Mouse (Mus musculus): ENCODE measurements around the gene Wwp2. TPM values are rescaled to one million over a fixed set of nuclear protein-coding genes. Genes with fewer than 3 reads are reported as not detected.

Wwp2 gene
- total RNA-seq, 2 experiments from 2014 or later, result 114 to 192 TPM

DNA sequence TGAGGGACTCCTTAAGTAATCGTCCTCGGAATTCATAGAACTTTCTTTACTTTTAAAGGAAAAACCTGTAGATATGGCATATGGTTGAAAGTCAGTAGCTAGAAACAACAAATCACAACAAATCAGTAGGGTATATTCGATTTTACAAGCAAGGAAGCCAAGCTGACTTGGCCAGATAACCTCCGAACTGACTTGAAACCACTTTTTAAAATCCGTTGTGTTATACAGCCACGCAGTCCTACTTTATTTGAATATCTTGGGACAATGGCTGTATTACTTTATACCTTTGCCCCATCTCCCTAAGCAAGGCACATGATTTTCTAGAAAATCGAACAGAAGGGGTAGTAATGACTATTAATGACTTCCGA, 11.0 kb upstream of the Wwp2 start:
- no peak for ATAC-seq (replicated peaks; ENCODE audit: low FRiP score, poor library complexity, severe bottlenecking)

DNA sequence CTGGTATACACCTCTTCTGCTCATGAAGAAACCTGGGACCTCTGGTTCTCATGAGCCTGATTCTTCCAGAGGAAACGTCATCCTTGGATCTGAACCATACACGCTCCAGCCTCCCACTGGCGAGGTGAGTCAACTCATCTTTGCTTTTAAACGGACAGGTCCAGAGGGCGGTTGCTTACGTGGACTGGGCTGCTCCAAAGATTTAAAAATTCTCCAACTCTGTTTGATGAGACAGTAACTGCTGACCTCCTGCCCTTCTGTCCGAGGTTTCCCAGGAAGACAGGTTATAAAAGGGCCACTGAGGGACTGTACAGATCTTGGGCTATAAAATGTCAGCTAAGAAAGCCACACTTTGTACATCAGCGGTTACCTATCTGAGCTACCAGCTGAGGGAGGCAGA, 5.3 kb upstream of the Wwp2 start:
- no peak for ATAC-seq (replicated peaks; ENCODE audit: low FRiP score, poor library complexity, severe bottlenecking)

DNA sequence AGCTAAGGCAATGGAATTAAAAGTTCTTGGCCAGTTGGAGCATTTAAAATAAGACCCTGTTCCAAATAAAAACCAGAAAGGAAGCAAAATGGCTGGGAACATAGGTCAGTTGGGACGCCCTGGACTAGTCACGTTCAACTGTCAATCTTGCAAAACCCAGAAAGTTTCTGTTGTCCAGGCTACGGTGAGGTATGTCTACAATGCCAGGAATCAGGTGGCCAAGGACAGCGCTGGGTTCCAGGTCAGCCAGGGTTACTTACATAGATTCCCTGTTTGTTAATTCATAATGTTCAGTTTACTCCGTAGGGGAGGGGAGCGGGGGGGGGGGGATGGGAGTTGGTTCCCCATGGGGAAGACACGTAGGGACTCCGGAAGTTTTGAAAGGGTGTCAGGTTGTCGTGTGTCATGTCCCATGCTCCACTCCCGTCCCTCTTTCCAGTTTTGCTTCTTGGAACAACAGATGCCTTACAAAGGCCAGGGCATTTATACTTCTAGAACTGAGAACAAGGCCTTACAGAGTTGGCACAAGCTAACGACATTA, 674 bp upstream of the Wwp2 start:
- no peak for ATAC-seq (replicated peaks; ENCODE audit: low FRiP score, poor library complexity, severe bottlenecking)

DNA sequence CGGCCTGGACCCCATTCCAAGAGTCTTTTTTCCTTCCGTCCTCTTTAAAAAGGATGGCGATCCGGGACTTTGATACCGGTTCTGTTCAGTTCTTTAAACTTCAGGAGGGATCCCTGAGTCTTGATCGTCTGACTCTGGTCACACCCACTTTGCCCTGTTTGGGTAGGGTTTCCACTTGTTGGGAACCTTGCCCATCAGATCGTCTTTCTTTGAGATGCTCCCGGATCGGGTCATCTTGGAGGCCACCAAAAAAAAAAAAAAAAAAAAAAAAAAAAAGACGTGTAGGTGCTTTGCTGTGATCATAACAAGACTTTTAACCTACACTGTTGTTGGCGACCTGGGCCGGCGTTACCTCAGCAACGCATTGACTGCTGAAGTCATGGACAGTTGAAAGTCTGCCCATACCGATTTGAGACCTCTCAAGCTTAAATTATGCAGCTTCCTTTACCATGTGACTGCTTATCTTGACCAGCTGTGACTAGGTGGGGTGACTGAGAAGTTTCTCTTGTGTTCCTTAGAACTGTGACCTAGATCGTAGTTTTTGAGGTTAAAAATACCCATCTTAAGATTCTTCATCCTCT, 766 bp downstream of the Wwp2 start:
- peak; percentile 84 for ATAC-seq (replicated peaks; ENCODE audit: low FRiP score, poor library complexity, severe bottlenecking)

DNA sequence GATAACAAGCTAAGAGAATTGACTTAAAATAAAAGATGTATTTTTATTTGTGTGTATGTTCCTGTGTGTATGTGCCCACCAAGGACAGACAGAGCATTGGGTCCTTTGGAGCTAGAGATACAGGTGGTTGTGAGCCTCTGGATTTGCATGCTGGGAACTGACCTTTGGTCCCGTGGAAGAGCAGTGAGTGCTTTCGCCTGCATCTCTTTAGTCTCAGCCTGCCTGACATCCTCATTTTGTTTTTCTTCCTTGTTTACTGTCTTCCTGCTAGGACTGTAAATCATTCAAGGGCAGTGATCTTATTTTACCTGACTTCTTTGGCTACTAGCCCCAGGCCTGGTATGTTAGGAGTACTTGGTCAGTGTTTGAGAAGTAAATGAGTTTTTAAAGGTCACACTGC, 1.5 kb downstream of the Wwp2 start:
- ATAC-seq (replicated peaks; ENCODE audit: low FRiP score, poor library complexity, severe bottlenecking), result peak; percentile 11; the same call in 1 of the 2 replicates

DNA sequence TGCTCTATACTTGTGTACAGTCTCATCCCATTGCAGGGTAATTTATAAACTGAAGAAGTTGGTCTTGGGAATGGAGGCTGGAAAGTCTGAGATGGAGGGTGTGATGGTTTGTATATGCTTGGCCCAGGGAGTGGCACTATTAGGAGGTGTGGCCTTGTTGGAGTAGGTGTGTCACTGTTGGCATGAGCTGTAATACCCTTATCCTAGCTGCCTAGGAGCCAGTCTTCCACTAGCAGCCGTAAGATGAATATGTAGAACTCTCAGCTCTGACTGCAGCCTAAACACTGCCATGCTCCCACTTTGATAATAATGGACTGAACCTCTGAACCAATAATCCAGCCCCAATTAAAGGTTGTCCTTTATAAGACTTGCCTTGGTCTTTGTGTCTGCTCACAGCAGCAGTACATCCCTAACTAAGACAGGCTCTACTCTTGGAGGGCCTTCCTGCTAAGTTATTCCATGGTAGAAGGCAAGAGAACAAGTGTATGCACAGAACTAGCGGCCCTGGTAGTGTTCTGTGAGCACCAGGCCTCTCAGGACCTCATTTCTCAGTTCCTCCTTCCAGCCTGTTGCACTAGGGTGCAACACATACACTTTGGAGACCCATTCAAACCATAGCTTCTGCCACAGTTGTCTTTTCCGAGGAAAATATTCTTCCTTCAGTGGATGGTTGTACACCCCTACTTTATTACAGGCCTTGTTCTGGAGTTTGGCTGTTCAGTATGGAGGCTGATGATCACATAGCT, 3.9 kb downstream of the Wwp2 start:
- peak; percentile 61 for ATAC-seq (replicated peaks; ENCODE audit: low FRiP score, poor library complexity, severe bottlenecking)

DNA sequence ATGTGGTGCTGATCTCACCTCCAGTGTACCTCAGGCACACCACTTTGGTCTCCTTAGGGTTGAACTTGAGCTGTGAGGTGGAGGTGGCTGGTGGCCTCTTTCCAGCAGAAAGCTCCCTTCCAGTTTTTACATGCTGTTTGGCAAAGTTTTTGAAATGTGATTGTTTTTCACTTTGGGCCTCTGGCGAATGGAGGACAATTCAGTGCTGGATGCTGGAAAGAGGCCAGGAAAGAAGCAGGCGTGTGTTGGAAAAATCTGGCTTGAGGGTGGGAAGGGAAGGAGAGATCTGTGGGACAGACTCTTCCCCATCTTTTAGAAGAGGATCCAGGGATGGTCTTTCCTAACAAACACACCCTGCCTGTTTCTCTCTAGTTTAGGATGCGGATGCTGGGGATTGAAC, 8.5 kb downstream of the Wwp2 start:
- no peak for ATAC-seq (replicated peaks; ENCODE audit: low FRiP score, poor library complexity, severe bottlenecking)

DNA sequence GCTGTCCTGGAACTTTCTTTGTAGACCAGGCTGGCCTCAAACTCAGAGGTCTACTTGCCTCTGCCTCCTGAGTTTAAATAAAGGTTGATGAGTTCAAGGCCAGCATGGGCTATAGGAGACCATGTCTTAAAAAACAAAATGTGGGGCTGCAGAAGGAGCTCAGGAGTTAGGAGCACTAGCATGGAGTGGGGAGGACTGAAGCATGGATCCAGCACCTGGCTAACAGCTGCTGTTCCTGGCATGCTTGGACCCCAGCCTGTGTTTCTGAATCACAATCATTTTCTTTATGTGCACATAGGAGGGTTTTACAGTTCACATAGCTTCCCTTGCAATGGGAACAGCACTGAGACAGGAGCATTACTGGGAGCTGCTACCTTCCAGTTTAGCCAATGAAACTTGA, 11.5 kb downstream of the Wwp2 start:
- no peak for ATAC-seq (replicated peaks; ENCODE audit: low FRiP score, poor library complexity, severe bottlenecking)

DNA sequence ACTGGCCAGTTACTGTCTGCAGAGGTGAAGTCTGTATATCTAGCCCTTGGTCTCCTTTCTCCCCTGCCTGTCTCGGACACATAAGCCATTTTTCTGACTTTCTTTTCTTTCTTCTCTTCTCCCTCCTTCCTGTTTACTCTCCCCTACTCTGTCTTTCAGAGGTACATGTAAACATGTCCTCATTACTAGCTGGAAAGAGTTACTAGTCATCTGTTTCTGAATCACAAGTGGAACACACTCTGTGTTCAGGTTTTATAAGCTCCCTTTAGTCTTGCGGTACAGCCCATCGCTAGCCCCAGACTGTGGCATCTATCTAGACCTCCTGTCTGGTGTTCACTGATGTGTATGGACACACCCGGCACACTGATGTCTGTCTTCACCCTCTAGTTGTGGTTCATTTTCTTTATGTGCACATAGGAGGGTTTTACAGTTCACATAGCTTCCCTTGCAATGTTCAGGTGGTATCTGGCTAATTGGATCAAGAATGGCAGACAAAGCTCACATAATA, 12.3 kb downstream of the Wwp2 start:
- peak; percentile 66 for ATAC-seq (replicated peaks; ENCODE audit: low FRiP score, poor library complexity, severe bottlenecking)

DNA sequence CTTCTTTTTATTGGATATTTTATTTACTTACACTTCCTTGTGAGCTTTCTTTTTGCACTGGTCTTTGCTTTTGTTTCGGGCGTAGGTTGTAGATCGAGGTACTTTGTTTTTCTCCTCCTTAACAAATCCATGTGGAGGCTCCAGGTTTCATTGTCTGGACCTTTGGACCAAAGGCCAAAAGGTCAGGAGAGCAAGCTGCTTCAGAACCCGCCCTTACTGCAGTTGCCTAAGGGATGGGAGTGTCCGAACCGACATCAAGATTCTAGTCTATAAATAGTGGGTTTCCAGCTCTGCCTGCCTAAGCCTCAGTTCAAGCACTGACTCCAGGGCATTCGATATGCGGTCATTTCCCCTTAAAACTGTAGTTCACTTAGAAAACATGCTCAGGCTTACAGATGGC, 13.0 kb downstream of the Wwp2 start:
- ATAC-seq (replicated peaks; ENCODE audit: low FRiP score, poor library complexity, severe bottlenecking), result no peak

DNA sequence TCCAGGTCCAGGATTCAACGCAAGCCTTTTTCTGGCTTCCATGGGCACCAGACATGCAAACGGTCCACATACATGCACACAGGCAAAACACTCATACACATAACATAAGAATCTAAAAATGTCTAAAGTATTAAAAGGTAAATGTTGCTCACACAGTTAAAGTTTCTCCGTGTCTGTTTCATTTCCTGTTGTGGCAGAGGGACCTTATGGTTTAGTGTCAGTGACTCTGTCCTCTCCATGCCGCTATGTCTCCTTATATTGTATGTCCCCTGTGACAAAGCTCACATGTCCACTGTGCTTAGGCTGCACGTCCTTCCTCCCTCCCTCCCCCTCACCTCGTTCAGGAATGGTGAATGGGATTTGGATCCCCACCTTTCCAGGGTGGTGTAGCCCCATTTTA, 13.5 kb downstream of the Wwp2 start:
- ATAC-seq (replicated peaks; ENCODE audit: low FRiP score, poor library complexity, severe bottlenecking), result no peak

DNA sequence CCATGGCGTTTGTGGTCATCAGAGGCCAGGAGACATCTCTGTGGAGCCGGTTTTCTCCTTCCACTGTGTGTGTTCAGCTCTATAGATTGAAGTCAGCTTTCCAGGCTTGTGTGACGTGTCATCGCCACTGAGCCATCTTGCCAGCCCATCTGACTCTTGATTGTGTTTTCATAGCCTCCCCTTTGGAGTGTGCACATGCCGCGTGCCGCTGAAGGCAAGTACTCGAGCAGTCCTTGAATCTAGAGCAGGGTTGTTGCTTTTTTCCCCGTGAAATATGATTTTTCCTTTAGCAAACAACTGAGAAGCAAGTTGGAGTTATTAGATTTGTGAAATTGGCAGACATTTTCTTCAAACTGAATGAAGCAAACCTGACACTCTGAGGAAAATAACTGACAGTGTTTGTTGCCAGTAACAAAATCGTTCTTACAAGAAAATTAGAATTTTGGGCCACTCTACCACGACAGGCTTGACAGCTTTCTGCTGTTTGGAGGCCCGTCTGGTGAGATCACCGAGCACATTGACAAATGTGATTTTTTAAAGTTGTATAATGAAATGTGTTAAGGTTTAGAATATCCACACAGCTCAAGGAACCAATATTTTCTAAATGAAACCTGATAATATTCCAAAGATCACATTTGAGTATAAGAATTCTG, 15.4 kb downstream of the Wwp2 start:
- no peak for ATAC-seq (replicated peaks; ENCODE audit: low FRiP score, poor library complexity, severe bottlenecking)

DNA sequence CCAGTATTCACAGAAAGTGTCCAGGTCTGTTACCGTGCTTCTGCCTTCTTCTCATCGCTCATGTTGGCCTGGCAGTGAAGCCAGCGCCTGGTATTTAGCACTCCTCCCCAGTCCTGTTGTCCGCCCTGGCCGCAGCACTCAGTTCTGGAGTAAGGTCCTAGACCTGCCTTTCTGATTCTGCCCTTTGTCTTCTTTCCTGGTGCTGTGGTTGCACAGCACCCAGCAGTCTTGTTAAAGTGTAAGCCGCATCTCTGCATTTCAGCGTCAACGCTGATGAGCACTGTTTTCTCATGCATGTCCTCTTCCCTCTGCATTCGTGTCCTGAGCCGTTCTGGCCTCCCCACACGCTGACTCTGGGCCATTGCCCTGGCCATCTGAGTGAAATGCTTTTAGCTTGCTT, 17.2 kb downstream of the Wwp2 start:
- ATAC-seq (replicated peaks; ENCODE audit: low FRiP score, poor library complexity, severe bottlenecking), result no peak

DNA sequence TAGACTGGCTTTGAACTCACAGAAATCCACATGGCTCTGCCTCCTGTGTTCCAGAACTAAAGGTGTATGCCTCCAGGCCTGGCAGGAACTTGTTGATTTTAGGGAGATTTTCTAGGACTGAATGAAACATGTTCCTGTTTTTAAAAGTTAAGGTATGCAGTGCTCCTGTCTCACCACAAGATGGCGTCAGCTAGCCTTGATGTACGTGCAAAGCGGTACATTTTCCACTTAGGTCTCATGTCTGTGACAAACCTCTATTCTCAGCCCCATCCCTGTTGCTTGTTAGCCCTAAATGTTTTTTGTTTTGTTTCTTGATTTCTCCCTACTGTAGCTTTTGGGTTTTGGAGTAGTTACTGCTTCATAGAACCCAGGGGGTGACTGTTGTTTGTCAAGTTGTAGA, 19.1 kb downstream of the Wwp2 start:
- ATAC-seq (replicated peaks; ENCODE audit: low FRiP score, poor library complexity, severe bottlenecking), result peak; percentile 64

DNA sequence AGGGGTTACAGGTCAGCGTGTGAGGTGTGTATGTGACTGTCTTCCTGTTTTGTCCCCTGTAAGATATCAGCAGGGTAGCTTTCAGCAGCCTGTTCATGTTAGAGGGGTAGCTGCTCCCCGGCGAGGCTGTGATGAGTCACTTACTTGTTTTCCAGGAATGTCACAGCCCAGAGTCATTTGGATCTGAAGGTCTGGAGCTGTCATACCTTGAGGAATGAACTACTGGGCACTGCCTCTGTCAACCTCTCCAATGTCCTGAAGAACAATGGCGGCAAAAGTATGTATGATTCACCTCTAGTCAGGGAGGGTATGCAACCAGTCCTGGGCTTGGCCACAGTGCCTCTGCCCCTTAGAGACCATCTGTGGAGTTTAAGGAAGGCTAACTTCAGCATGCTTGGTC, 21.6 kb downstream of the Wwp2 start:
- ATAC-seq (replicated peaks; ENCODE audit: low FRiP score, poor library complexity, severe bottlenecking), result no peak

DNA sequence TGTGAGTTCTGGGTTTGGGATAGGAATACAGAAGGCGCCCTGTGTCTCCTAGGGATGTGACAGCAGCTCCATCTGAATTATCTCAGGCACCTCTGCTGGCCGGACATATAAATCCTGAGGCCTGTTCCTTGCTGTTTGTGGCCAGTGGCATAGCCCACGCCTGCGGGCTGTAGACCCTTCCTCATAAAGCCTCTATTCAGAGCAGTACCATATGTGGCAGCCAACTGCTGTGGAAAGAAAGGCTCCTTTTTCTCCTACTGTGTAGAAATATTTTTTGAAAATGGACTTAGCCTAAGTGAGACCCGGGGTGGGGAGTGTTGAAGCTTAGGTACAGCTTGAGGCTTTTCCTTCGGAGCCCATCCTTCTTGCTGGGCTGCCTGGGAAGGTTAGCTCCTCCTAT, 22.1 kb downstream of the Wwp2 start:
- ATAC-seq (replicated peaks; ENCODE audit: low FRiP score, poor library complexity, severe bottlenecking), result no peak

DNA sequence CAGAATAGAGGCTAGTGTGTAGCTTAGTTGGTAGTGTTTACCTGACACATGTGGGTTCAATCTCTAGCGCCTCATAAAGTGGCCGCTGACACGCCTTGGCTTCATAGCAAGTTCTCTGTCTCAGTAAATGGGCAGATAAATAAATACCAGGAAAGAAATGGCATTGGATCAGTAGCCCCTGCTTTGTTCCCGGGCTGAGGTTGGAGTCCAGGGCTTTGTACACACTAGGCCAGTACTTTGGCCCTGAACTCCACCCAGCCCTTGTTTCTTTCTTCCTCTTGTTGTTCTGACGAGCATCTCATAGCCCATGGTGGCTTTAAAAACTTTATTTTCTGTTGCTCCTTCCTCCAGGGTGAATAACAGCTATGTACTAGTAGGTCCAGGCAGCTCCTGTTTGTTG, 26.3 kb downstream of the Wwp2 start:
- no peak for ATAC-seq (replicated peaks; ENCODE audit: low FRiP score, poor library complexity, severe bottlenecking)

DNA sequence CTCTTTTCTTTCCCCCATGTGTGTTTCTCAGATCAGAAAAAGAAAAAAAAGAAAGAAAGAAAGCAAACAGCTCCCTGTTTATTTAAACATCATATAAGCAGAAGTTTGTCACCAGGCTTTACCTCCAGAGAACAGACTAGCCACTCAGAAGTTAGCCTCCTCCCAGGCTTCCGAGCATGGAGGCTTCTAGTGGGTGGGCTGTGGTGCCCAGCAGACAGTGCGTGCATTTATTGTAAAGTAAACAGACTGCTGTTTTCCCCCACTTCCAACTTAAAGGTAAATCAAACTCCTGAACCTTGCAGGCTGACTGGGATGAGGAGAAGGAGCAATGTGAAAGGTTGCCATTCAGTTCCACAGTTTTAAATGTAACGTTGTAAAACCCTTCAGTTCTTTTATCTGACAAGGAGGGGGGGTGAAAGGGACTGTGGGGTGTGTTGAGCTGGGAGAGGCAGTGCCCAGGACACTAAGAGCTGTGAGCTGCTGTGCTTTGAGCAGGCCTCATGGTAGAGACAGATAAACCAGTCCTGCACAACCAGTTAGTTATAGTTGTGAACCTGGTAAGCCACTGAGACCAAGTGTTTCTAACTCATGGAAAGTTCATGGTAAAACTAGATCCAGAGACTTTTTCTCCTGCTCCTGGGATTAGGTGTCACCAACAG, 29.3 kb downstream of the Wwp2 start:
- no peak for ATAC-seq (replicated peaks; ENCODE audit: low FRiP score, poor library complexity, severe bottlenecking)

DNA sequence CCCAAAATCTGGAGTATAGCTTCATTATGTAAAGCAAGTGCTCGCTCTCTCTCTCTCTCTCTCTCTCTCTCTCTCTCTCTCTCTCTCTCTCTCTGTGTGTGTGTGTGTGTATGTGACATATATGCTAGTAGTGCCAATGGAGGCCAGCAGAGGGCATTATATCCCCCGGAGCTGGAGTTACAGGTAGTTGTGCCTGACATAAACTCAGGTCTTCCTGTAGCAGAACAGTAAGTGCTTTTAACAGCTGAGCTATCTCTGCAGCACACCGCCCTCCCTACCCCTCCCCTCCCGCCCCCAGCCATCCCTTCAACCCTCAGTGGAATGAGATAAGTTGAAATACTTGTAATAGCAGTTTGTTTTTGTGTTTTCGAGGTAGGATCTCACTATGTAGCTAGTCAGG, 30.5 kb downstream of the Wwp2 start:
- no peak for ATAC-seq (replicated peaks; ENCODE audit: low FRiP score, poor library complexity, severe bottlenecking)

DNA sequence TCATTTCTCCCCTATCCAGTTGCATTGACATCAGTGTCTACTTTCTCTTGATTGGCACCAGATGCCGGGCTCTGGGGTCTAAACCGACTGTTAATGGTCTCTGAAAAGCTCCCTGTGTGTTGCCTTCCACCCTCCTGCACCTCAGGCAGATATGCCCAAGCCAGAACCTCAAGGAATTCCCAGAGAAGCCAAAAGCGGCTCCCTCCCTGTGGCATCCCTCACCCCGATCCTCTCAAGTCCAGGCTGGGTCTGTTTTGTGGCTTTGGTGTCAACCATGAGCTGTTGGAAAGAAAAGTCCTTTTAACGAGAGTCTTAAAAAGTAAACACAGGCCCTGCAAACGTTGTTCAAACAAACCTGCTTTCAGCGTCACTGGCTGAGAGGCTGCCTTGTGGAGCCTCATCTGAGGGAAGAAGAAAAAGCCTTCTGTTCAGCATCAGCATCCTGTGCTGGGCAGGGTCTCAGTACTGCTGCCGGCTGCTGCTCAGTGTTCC, 32.7 kb downstream of the Wwp2 start:
- ATAC-seq (replicated peaks; ENCODE audit: low FRiP score, poor library complexity, severe bottlenecking), result no peak
